Comparison of ENCODE assay signal across 16 mouse cellular contexts in genomic region chr11:52292346-52292745, GRCm38 (mm10). TPM values are rescaled to one million over a fixed set of nuclear protein-coding genes. Genes with fewer than 3 reads are reported as not detected.
DNase-seq lines count a peak whose midpoint lies in the region; ATAC-seq lines count a peak whose summit lies in the region.
"Had no signal": no experiment of that assay in that cellular context is flagged by ENCODE, and none has a peak within 500 bp of the region (broad histone marks: within the 10 kb centered on the region; RNA-seq: fewer than 3 reads in every experiment).

No protein-coding gene starts in this region.

- H3K36me3 ChIP-seq in kidney, embryonic 16.5 days (ENCODE audit: insufficient read depth, low read length): no peaks in the 10 kb centered on the region
- H3K36me3 ChIP-seq: embryonic facial prominence, embryonic 12.5 days; heart, embryonic 13.5 days; hindbrain, embryonic 15.5 days had no signal

- H3K4me3 ChIP-seq in kidney, embryonic 16.5 days (ENCODE audit: low read length): no peak overlapping the region
- H3K4me3 ChIP-seq: embryonic facial prominence, embryonic 12.5 days; heart, embryonic 13.5 days; hindbrain, embryonic 15.5 days had no signal

- H3K27me3 ChIP-seq in kidney, embryonic 16.5 days (ENCODE audit: insufficient read depth, low read length): no peaks in the 10 kb centered on the region
- H3K27me3 ChIP-seq: embryonic facial prominence, embryonic 12.5 days; hindbrain, embryonic 15.5 days had no signal

- H3K27ac ChIP-seq in kidney, embryonic 16.5 days (ENCODE audit: low read length): no peak overlapping the region
- H3K27ac ChIP-seq: embryonic facial prominence, embryonic 12.5 days; heart, embryonic 13.5 days; hindbrain, embryonic 15.5 days had no signal

- 38% methylated on average over 7 of the region's 7 CpGs for WGBS in kidney, embryonic 16.5 days

- 0 out of 2 replicates have a peak, but pooled peaks cover 7% of the 10 kb centered on the region for H3K4me1 ChIP-seq in kidney, embryonic 16.5 days (ENCODE audit: insufficient read depth, low read length)
- H3K4me1 ChIP-seq: embryonic facial prominence, embryonic 12.5 days; heart, embryonic 13.5 days; hindbrain, embryonic 15.5 days had no signal

- no peak for DNase-seq in kidney, postnatal 25 days
- peak; percentile 83 for DNase-seq in MN1 (ENCODE audit: low spot score)
- peak; percentile 45 for DNase-seq in thymus, postnatal 0 days (ENCODE audit: low spot score)
- no peak for DNase-seq in urinary bladder, postnatal 36 days (ENCODE audit: low spot score in 2 of 2)
- DNase-seq: adrenal gland, postnatal 10 days; cerebellum, adult 11-12 months; cerebellum, adult 9-10 months; cerebellum, postnatal 25 days; gastrocnemius, postnatal 10 days; heart, postnatal 36 days had no signal

- H3K9me3 ChIP-seq in kidney, embryonic 16.5 days (ENCODE audit: low read length): no peaks in the 10 kb centered on the region
- H3K9me3 ChIP-seq: embryonic facial prominence, embryonic 12.5 days; heart, embryonic 13.5 days; hindbrain, embryonic 15.5 days had no signal

- no peak overlapping the region for H3K4me2 ChIP-seq in kidney, embryonic 16.5 days (replicated peaks; ENCODE audit: low read depth, low read length)
- H3K4me2 ChIP-seq: embryonic facial prominence, embryonic 12.5 days; heart, embryonic 13.5 days; hindbrain, embryonic 15.5 days had no signal

- no peak overlapping the region for H3K9ac ChIP-seq in kidney, embryonic 16.5 days (replicated peaks; ENCODE audit: low read length)
- H3K9ac ChIP-seq: embryonic facial prominence, embryonic 12.5 days; heart, embryonic 13.5 days; hindbrain, embryonic 15.5 days had no signal

- ATAC-seq in kidney, embryonic 16.5 days (ENCODE audit: low FRiP score, low TSS enrichment): peak; percentile 83
- ATAC-seq in megakaryocyte, adult 5-6 weeks (ENCODE audit: poor library complexity, severe bottlenecking): no peak
- ATAC-seq: forebrain, embryonic 16.5 days had no signal

RNA-seq across cellular contexts. Expression of gene Tcf7, which starts 9.5 kb away (rescaled TPM):
- polyA plus RNA-seq in kidney, embryonic 16.5 days (2015; fragmentation: Nextera tagmentation; extraction: Ambion mirVana): 5.6 and 7.1 TPM in 2 replicates
- 1,084 and 1,272 TPM in 2 replicates for polyA plus RNA-seq in thymus, postnatal 0 days (2015; fragmentation: Nextera tagmentation; extraction: Ambion mirVana)
- 6.9 and 9.4 TPM in 2 replicates for total RNA-seq in megakaryocyte, adult 5-6 weeks (2015)
- total RNA-seq in megakaryocyte, adult 5-6 weeks (2017): 1.2 and 1.8 TPM in 2 replicates

Comparison
In these comparisons a context has a peak if more than half of its experiments do, and no peak if none do; other contexts are left out.
1. DNase-seq: peak in MN1 (single experiment) and thymus, postnatal 0 days (single experiment); none in kidney, postnatal 25 days (0 of 2) and urinary bladder, postnatal 36 days (0 of 2).
2. RNA of gene Tcf7, which starts 9.5 kb away (polyA plus RNA-seq): 1,084 to 1,272 TPM in thymus, postnatal 0 days; 5.6 to 7.1 TPM in kidney, embryonic 16.5 days; every median in the first group is over 100 times any median in the second.